Mouse (Mus musculus): ENCODE measurements around the gene Ptgs1. TPM values are rescaled to one million over a fixed set of nuclear protein-coding genes. Genes with fewer than 3 reads are reported as not detected.

Gene Ptgs1
- polyA plus RNA-seq, 1 experiment from 2014 or later = 5.5 TPM

DNA sequence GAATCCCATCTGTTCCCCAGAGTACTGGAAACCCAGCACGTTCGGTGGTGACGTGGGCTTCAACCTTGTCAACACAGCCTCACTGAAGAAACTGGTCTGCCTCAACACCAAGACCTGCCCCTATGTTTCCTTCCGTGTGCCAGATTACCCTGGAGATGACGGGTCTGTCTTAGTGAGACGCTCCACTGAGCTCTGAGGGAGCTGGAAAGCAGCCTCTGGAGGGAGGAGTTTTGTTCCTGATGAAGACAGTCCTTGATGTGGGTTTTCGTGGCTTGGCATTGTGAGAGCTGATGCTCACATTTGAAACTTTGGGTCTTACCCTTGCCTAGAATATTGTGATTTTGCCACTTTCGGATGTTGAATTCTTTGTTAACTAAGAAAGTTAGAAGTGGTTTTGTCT lies 20.9 kb downstream of the Ptgs1 start:
- H3K36me3 ChIP-seq (ENCODE audit: control insufficient read depth, insufficient read depth, low read length) = no peaks in the 10 kb centered on the region
- H3K4me2 ChIP-seq (ENCODE audit: low read length) = no peak overlapping the region
- H3K9ac ChIP-seq (ENCODE audit: low read depth, low read length) = no peak overlapping the region
- no peaks in the 10 kb centered on the region for H3K4me1 ChIP-seq (ENCODE audit: control insufficient read depth, insufficient read depth, low read length)
- WGBS = 82% methylated on average over 8 of the region's 8 CpGs
- no peak overlapping the region for H3K4me3 ChIP-seq (ENCODE audit: low read depth, low read length)
- no peaks in the 10 kb centered on the region for H3K27me3 ChIP-seq (ENCODE audit: control insufficient read depth, insufficient read depth, low read depth, low read length)
- no peaks in the 10 kb centered on the region for H3K9me3 ChIP-seq (replicated peaks; ENCODE audit: control insufficient read depth, low read length, poor library complexity, severe bottlenecking)
- no peak overlapping the region for H3K27ac ChIP-seq (ENCODE audit: low read length)
- ATAC-seq = no peak

DNA sequence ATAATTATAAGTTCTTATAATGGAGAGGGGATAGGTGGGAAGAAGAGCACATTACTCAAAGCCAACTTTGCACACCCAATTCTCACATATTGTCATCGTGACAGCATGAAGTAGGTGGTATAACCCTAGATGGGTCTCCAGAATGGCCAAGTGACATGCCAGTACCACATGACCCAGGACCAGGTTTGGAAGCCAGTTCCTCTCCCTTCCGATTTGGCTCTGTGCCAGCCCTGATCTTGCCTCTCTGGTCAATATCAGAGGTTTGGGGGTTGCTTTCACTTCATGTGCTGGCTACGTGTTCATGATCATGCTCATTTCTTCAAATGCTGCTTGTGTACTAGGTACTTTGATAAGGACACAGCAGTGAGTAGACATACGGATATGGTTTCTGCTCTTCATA lies 22.3 kb downstream of the Ptgs1 start:
- WGBS = 94% methylated on average over 4 of the region's 4 CpGs
- no peak overlapping the region for H3K4me2 ChIP-seq (ENCODE audit: low read length)
- no peak overlapping the region for H3K4me3 ChIP-seq (ENCODE audit: low read depth, low read length)
- H3K9me3 ChIP-seq (replicated peaks; ENCODE audit: control insufficient read depth, low read length, poor library complexity, severe bottlenecking) = no peaks in the 10 kb centered on the region
- no peaks in the 10 kb centered on the region for H3K36me3 ChIP-seq (ENCODE audit: control insufficient read depth, insufficient read depth, low read length)
- H3K4me1 ChIP-seq (ENCODE audit: control insufficient read depth, insufficient read depth, low read length) = no peaks in the 10 kb centered on the region
- no peak overlapping the region for H3K9ac ChIP-seq (ENCODE audit: low read depth, low read length)
- no peak for ATAC-seq
- no peaks in the 10 kb centered on the region for H3K27me3 ChIP-seq (ENCODE audit: control insufficient read depth, insufficient read depth, low read depth, low read length)
- H3K27ac ChIP-seq (ENCODE audit: low read length) = no peak overlapping the region

DNA sequence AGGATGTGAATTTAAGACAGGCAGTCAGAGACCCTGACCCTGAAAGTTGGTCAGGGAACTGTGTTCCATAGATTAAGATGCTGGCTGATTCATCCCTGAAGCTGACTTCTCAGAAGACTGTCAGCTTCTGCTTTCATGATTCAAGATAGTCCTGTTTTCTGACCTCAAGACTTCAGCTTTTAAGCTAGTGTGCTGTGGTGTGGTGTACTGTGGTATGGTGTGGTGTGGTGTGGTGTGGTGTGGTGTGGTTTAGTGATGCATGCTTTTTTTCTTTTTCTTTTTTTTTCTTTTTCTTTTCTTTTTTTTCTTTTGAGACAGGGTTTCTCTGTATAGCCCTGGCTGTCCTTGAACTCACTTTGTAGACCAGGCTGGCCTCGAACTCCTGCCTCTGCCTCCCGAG lies 24.2 kb downstream of the Ptgs1 start:
- Histone ChIP-seq H3K27ac (ENCODE audit: low read length) (no peak overlapping the region), H3K4me3 (ENCODE audit: low read depth, low read length) (no peak overlapping the region), H3K9ac (ENCODE audit: low read depth, low read length) (no peak overlapping the region), H3K9me3 (replicated peaks; ENCODE audit: control insufficient read depth, low read length, poor library complexity, severe bottlenecking) (no peaks in the 10 kb centered on the region), H3K4me2 (ENCODE audit: low read length) (no peak overlapping the region), H3K4me1 (ENCODE audit: control insufficient read depth, insufficient read depth, low read length) (no peaks in the 10 kb centered on the region), H3K27me3 (ENCODE audit: control insufficient read depth, insufficient read depth, low read depth, low read length) (no peaks in the 10 kb centered on the region), H3K36me3 (ENCODE audit: control insufficient read depth, insufficient read depth, low read length) (no peaks in the 10 kb centered on the region)
- 86% methylated on average over 2 of the region's 2 CpGs for WGBS
- no peak for ATAC-seq

- no peaks in the 10 kb centered on the region for H3K9me3 ChIP-seq (replicated peaks; ENCODE audit: control insufficient read depth, low read length, poor library complexity, severe bottlenecking)
- H3K27ac ChIP-seq (ENCODE audit: low read length) = no peak overlapping the region
- no peaks in the 10 kb centered on the region for H3K36me3 ChIP-seq (ENCODE audit: control insufficient read depth, insufficient read depth, low read length)
- no peak overlapping the region for H3K4me2 ChIP-seq (ENCODE audit: low read length)
- no peak overlapping the region for H3K4me3 ChIP-seq (ENCODE audit: low read depth, low read length)
- H3K4me1 ChIP-seq (ENCODE audit: control insufficient read depth, insufficient read depth, low read length) = no peaks in the 10 kb centered on the region
- ATAC-seq = no peak
- no peak overlapping the region for H3K9ac ChIP-seq (ENCODE audit: low read depth, low read length)
- no peaks in the 10 kb centered on the region for H3K27me3 ChIP-seq (ENCODE audit: control insufficient read depth, insufficient read depth, low read depth, low read length)
Observed at GRCm38 (mm10) chr2:36256931-36257330, 26.7 kb downstream of the Ptgs1 start.

DNA sequence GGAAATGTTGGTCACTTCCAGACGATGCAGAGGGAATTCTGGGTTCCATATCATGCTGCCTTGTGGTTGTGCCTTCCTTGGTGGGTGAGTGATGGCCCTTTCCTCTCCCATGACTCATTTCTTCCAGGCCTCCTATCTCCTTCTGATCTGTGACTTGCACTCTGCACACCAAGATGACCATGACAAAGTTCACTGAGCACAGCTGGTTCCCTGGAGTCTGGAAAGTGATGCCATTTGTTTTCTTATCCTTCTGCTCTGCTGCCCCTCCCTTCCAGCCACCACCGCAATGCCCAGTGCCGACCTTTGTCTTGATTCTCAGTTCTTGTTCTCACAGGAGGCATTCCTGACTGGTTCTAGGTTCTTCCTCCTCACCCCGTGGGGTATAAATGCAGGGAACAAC lies 29.2 kb downstream of the Ptgs1 start:
- Histone ChIP-seq H3K9ac (ENCODE audit: low read depth, low read length) (no peak overlapping the region), H3K9me3 (replicated peaks; ENCODE audit: control insufficient read depth, low read length, poor library complexity, severe bottlenecking) (no peaks in the 10 kb centered on the region), H3K4me2 (ENCODE audit: low read length) (no peak overlapping the region), H3K4me1 (ENCODE audit: control insufficient read depth, insufficient read depth, low read length) (no peaks in the 10 kb centered on the region), H3K4me3 (ENCODE audit: low read depth, low read length) (no peak overlapping the region), H3K27me3 (ENCODE audit: control insufficient read depth, insufficient read depth, low read depth, low read length) (no peaks in the 10 kb centered on the region), H3K36me3 (ENCODE audit: control insufficient read depth, insufficient read depth, low read length) (no peaks in the 10 kb centered on the region), H3K27ac (ENCODE audit: low read length) (no peak overlapping the region)
- 84% methylated on average over 4 of the region's 4 CpGs for WGBS
- no peak for ATAC-seq

GRCm38 (mm10) chr2:36259798-36260540 lies 29.7 kb downstream of the Ptgs1 start:
- H3K4me3 ChIP-seq (ENCODE audit: low read depth, low read length) = no peak overlapping the region
- H3K9me3 ChIP-seq (replicated peaks; ENCODE audit: control insufficient read depth, low read length, poor library complexity, severe bottlenecking) = no peaks in the 10 kb centered on the region
- WGBS = 87% methylated on average over 6 of the region's 6 CpGs

DNA sequence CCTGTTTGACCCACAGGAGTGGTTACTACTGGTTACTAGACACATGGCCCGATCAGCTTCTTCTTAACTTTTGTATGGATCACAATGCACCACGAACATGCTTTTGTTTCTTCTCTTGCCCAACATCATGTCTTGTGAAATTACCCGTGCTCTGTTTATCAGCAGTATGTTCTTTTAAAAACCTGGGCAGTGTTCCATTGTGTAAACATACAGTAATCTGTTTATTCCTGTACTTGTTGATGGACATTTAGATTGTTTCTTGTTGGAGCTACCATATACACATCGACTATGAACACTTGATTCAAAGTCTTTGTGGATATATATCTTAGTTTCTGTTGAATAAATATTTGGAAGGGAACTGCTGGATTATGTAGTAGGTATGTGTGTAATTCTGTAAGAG lies 31.8 kb downstream of the Ptgs1 start:
- no peak overlapping the region for H3K4me3 ChIP-seq (ENCODE audit: low read depth, low read length)
- no peak overlapping the region for H3K9ac ChIP-seq (ENCODE audit: low read depth, low read length)
- 87% methylated on average over 4 of the region's 4 CpGs for WGBS
- H3K4me2 ChIP-seq (ENCODE audit: low read length) = no peak overlapping the region
- no peaks in the 10 kb centered on the region for H3K27me3 ChIP-seq (ENCODE audit: control insufficient read depth, insufficient read depth, low read depth, low read length)
- no peaks in the 10 kb centered on the region for H3K9me3 ChIP-seq (replicated peaks; ENCODE audit: control insufficient read depth, low read length, poor library complexity, severe bottlenecking)
- no peaks in the 10 kb centered on the region for H3K4me1 ChIP-seq (ENCODE audit: control insufficient read depth, insufficient read depth, low read length)
- no peaks in the 10 kb centered on the region for H3K36me3 ChIP-seq (ENCODE audit: control insufficient read depth, insufficient read depth, low read length)
- no peak overlapping the region for H3K27ac ChIP-seq (ENCODE audit: low read length)
- no peak for ATAC-seq

More at GRCm38 (mm10) chr2:36259798-36260540, 29.7 kb downstream of the Ptgs1 start:
- ATAC-seq = no peak
- H3K27me3 ChIP-seq (ENCODE audit: control insufficient read depth, insufficient read depth, low read depth, low read length) = no peaks in the 10 kb centered on the region
- no peaks in the 10 kb centered on the region for H3K36me3 ChIP-seq (ENCODE audit: control insufficient read depth, insufficient read depth, low read length)
- no peak overlapping the region for H3K4me2 ChIP-seq (ENCODE audit: low read length)
- no peaks in the 10 kb centered on the region for H3K4me1 ChIP-seq (ENCODE audit: control insufficient read depth, insufficient read depth, low read length)
- H3K9ac ChIP-seq (ENCODE audit: low read depth, low read length) = no peak overlapping the region
- H3K27ac ChIP-seq (ENCODE audit: low read length) = no peak overlapping the region

DNA sequence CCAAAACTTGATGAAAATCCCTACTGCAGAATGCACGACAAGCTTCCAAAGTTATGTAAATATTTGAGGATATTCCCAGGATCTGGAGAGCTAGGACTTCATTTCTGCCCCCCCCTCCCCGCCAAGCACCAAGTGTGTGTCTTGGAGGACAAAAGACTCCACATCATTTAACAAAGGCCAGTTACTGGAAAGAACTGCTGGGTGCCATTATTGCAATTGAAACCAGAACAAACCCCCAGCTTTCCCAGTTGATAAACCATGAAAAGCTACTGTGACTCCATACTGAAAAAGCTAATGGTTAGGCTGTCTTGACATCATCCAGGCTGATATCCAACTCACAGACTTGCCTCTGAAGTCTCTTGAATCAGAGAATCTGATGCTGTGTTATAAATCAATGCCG lies 39.2 kb downstream of the Ptgs1 start:
- Histone ChIP-seq H3K27ac (ENCODE audit: low read length) (no peak overlapping the region), H3K4me2 (ENCODE audit: low read length) (no peak overlapping the region), H3K4me3 (ENCODE audit: low read depth, low read length) (no peak overlapping the region), H3K36me3 (ENCODE audit: control insufficient read depth, insufficient read depth, low read length) (no peaks in the 10 kb centered on the region), H3K27me3 (ENCODE audit: control insufficient read depth, insufficient read depth, low read depth, low read length) (no peaks in the 10 kb centered on the region; the same call in 1 of the 2 replicates), H3K9me3 (replicated peaks; ENCODE audit: control insufficient read depth, low read length, poor library complexity, severe bottlenecking) (no peaks in the 10 kb centered on the region), H3K9ac (ENCODE audit: low read depth, low read length) (no peak overlapping the region), H3K4me1 (ENCODE audit: control insufficient read depth, insufficient read depth, low read length) (no peaks in the 10 kb centered on the region)
- ATAC-seq = no peak
- WGBS = 25% methylated on average over 3 of the region's 3 CpGs

DNA sequence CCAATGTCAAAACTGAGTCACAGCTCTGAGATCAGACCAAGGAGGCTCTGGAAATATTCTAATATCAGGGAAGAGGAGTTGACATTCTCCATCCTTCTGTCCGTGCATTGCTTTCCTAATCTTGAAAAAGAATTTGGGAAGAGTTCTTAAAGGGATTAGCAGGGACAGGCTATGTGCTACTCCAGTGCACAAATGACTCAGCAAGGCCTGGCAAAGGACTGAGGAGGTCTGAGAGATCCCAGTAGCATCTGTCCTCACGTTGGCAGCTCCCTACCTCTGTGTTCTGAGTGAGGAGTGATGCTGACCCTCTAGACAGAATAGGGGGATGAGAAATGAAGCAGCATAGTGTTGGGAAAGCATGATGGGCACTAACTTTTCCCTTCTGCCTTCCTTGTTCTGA lies 40.0 kb downstream of the Ptgs1 start:
- no peak overlapping the region for H3K4me3 ChIP-seq (ENCODE audit: low read depth, low read length)
- no peaks in the 10 kb centered on the region for H3K4me1 ChIP-seq (ENCODE audit: control insufficient read depth, insufficient read depth, low read length)
- H3K4me2 ChIP-seq (ENCODE audit: low read length) = no peak overlapping the region
- H3K27me3 ChIP-seq (ENCODE audit: control insufficient read depth, insufficient read depth, low read depth, low read length) = no peaks in the 10 kb centered on the region; the same call in 1 of the 2 replicates
- no peak overlapping the region for H3K9ac ChIP-seq (ENCODE audit: low read depth, low read length)
- H3K36me3 ChIP-seq (ENCODE audit: control insufficient read depth, insufficient read depth, low read length) = no peaks in the 10 kb centered on the region
- 37% methylated on average over 2 of the region's 2 CpGs for WGBS
- H3K9me3 ChIP-seq (replicated peaks; ENCODE audit: control insufficient read depth, low read length, poor library complexity, severe bottlenecking) = no peaks in the 10 kb centered on the region
- H3K27ac ChIP-seq (ENCODE audit: low read length) = no peak overlapping the region
- no peak for ATAC-seq
